Mouse (Mus musculus) liver, adult 2 months (tissue): Measurements from ENCODE around the gene Polr2i. TPM values are rescaled to one million over a fixed set of nuclear protein-coding genes. Genes with fewer than 3 reads are reported as not detected.

Source experiments
- DNase-seq: peaks from one replicate; pipeline ENCODE4 v3.0.0-alpha.2; 2011; ENCODE audit warnings: low read depth, low spot score; ENCODE audit errors: extremely low read depth
- H3K27ac ChIP-seq: fragments of 200-500 bp; replicated peaks from 2 replicates; pipeline ENCODE4 v1.5.1; 2012; ENCODE audit warnings: low read depth, mild to moderate bottlenecking, control low read depth, inconsistent platforms, low read length; ENCODE audit not compliant: insufficient read depth
- H3K27me3 ChIP-seq: fragments of 200-500 bp; 2 replicates; pipeline ENCODE4 v1.6.1; 2012; ENCODE audit warnings: mild to moderate bottlenecking, moderate library complexity, low read length, inconsistent platforms; ENCODE audit not compliant: control insufficient read depth, insufficient read depth
- H3K36me3 ChIP-seq: fragments of 200-500 bp; 2 replicates; pipeline ENCODE4 v1.6.1; 2012; ENCODE audit warnings: low read length, inconsistent platforms; ENCODE audit not compliant: control insufficient read depth, insufficient read depth
- H3K4me1 ChIP-seq: fragments of 200-500 bp; 2 replicates; pipeline ENCODE4 v1.6.1; 2011; ENCODE audit warnings: low read length; ENCODE audit not compliant: control insufficient read depth, insufficient read depth
- H3K4me3 ChIP-seq: fragments of 200-500 bp; 2 replicates; pipeline ENCODE4 v1.5.1; 2011; ENCODE audit warnings: low read depth, mild to moderate bottlenecking, control low read depth, low read length, moderate library complexity; ENCODE audit not compliant: insufficient read depth
- H3K79me2 ChIP-seq: fragments of 200-500 bp; 2 replicates; pipeline ENCODE4 v1.6.1; 2012; ENCODE audit warnings: inconsistent platforms, mild to moderate bottlenecking, low read length, moderate library complexity; ENCODE audit not compliant: control insufficient read depth, insufficient read depth
- H3K9ac ChIP-seq: fragments of 200-500 bp; 2 replicates; pipeline ENCODE4 v1.6.1; 2012; ENCODE audit warnings: low read depth, mild to moderate bottlenecking, control low read depth, inconsistent platforms, low read length
- CTCF ChIP-seq: fragments of 200-500 bp; IDR thresholded peaks from 2 replicates; pipeline ENCODE4 v1.5.1; 2011; ENCODE audit warnings: low read depth, low read length, control low read depth
- POLR2A ChIP-seq: fragments of 200-500 bp; IDR thresholded peaks from 2 replicates; pipeline ENCODE4 v1.6.1; 2011; ENCODE audit warnings: low read length, control low read depth; ENCODE audit not compliant: insufficient read depth; ENCODE audit errors: extremely low read depth
- WGBS: fragments of 180-500 bp; shearing (Covaris S2); methylation state at CpG from one replicate; pipeline ENCODE4 v1.1.7; 2018; 5-methylcytosine and 5-hydroxymethylcytosine counted together
- polyA plus RNA-seq: library from polyadenylated mRNA; depleted of rRNA; stranded (reverse); fragments of >200 nt; gene quantifications from 2 replicates; pipeline ENCODE4 v1.2.3, GENCODE M21; 2012
- total RNA-seq: library from RNA; depleted of rRNA; stranded (reverse); fragments of >200 nt; gene quantifications from 2 replicates; pipeline ENCODE4 v1.2.3, GENCODE M21; 2014

The Polr2i gene
- total and polyA plus RNA-seq, 2 experiments = 57.1 to 109 TPM

- H3K9ac ChIP-seq = peak overlapping the region; percentile 65; the same call in 1 of the 2 replicates
- no peak overlapping the region for H3K27ac ChIP-seq
- TF ChIP-seq POLR2A (no peak), CTCF (no peak)
- WGBS = 18% methylated on average over 11 of the region's 11 CpGs
- H3K36me3 ChIP-seq = peaks cover 7% of the 10 kb centered on the region; the same call in 1 of the 2 replicates
- H3K4me1 ChIP-seq = peaks cover 3% of the 10 kb centered on the region; the same call in 1 of the 2 replicates
- H3K4me3 ChIP-seq = peak overlapping the region; percentile 65
- H3K79me2 ChIP-seq = no peaks in the 10 kb centered on the region
- no peaks in the 10 kb centered on the region for H3K27me3 ChIP-seq
- peak; percentile 33 for DNase-seq
Measured at GRCm38 (mm10) chr7:30220008-30220356, 11.8 kb upstream of the Polr2i start.

- Histone ChIP-seq H3K27ac (no peak overlapping the region), H3K9ac (no peak overlapping the region), H3K36me3 (peaks cover 13% of the 10 kb centered on the region), H3K4me1 (peaks cover 3% of the 10 kb centered on the region; the same call in 1 of the 2 replicates), H3K79me2 (no peaks in the 10 kb centered on the region), H3K27me3 (no peaks in the 10 kb centered on the region), H3K4me3 (no peak overlapping the region)
- 51% methylated on average over 3 of the region's 3 CpGs for WGBS
- DNase-seq = no peak
- TF ChIP-seq POLR2A (no peak), CTCF (no peak)
Measured at GRCm38 (mm10) chr7:30221433-30221832, 10.3 kb upstream of the Polr2i start.

GRCm38 (mm10) chr7:30222205-30222604, 9.5 kb upstream of the Polr2i start:
- no peak overlapping the region for H3K4me3 ChIP-seq
- peaks cover 3% of the 10 kb centered on the region; the same call in 1 of the 2 replicates for H3K4me1 ChIP-seq
- no peaks in the 10 kb centered on the region for H3K27me3 ChIP-seq
- no peaks in the 10 kb centered on the region for H3K79me2 ChIP-seq
- 94% methylated on average over 5 of the region's 5 CpGs for WGBS
- peaks cover 13% of the 10 kb centered on the region for H3K36me3 ChIP-seq
- H3K9ac ChIP-seq = no peak overlapping the region
- no peak for TF ChIP-seq POLR2A
- TF ChIP-seq CTCF = no peak
- H3K27ac ChIP-seq = no peak overlapping the region
- no peak for DNase-seq

- H3K27ac ChIP-seq = no peak overlapping the region
- H3K4me3 ChIP-seq = no peak overlapping the region
- H3K9ac ChIP-seq = no peak overlapping the region
- no peak for DNase-seq
- peaks cover 13% of the 10 kb centered on the region for H3K36me3 ChIP-seq
- WGBS = 94% methylated on average over 12 of the region's 12 CpGs
- H3K27me3 ChIP-seq = no peaks in the 10 kb centered on the region
- peaks cover 2% of the 10 kb centered on the region; the same call in 1 of the 2 replicates for H3K4me1 ChIP-seq
- TF ChIP-seq POLR2A = no peak
- TF ChIP-seq CTCF = no peak
- H3K79me2 ChIP-seq = no peaks in the 10 kb centered on the region
Measured at GRCm38 (mm10) chr7:30224206-30224605, 7.5 kb upstream of the Polr2i start.

GRCm38 (mm10) chr7:30231328-30231668, 450 bp upstream of the Polr2i start:
- Histone ChIP-seq H3K79me2 (no peaks in the 10 kb centered on the region), H3K27me3 (no peaks in the 10 kb centered on the region), H3K36me3 (no peaks in the 10 kb centered on the region; the same call in 1 of the 2 replicates), H3K4me1 (peaks cover 13% of the 10 kb centered on the region), H3K4me3 (peak overlapping the region; percentile 73), H3K27ac (no peak overlapping the region), H3K9ac (peak overlapping the region; percentile 61)
- no peak for TF ChIP-seq POLR2A
- no peak for TF ChIP-seq CTCF
- DNase-seq = no peak
- WGBS = 2% methylated on average over 16 of the region's 16 CpGs

- WGBS = 2% methylated on average over 24 of the region's 24 CpGs
- DNase-seq = peak; percentile 76
- H3K9ac ChIP-seq = peak overlapping the region; percentile 80
Measured at GRCm38 (mm10) chr7:30232631-30233148, 942 bp downstream of the Polr2i start.

More at GRCm38 (mm10) chr7:30232631-30233148, 942 bp downstream of the Polr2i start:
- peak overlapping the region; percentile 67 for H3K4me3 ChIP-seq
- H3K4me1 ChIP-seq = peaks cover 13% of the 10 kb centered on the region
- H3K79me2 ChIP-seq = no peaks in the 10 kb centered on the region
- H3K36me3 ChIP-seq = no peaks in the 10 kb centered on the region; the same call in 1 of the 2 replicates
- H3K27ac ChIP-seq = peak overlapping the region; percentile 77
- H3K27me3 ChIP-seq = no peaks in the 10 kb centered on the region
- TF ChIP-seq POLR2A (no peak), CTCF (peak; percentile 74)
